Comparison of ENCODE assay signal across 9 mouse cellular contexts in genomic region chr6:72260981-72261682, GRCm38 (mm10). TPM values are rescaled to one million over a fixed set of nuclear protein-coding genes. Genes with fewer than 3 reads are reported as not detected.
A peak's percentile ranks its signal among the peaks of the same experiment; 100 is the strongest.
DNase-seq lines count a peak whose midpoint lies in the region; ATAC-seq and TF ChIP-seq lines count a peak whose summit lies in the region.
"Had no signal": no experiment of that assay in that cellular context is flagged by ENCODE, and none has a peak within 500 bp of the region (broad histone marks: within the 10 kb centered on the region; RNA-seq: fewer than 3 reads in every experiment).

No protein-coding gene starts in this region.

- H3K27me3 ChIP-seq in ES-Bruce4 (ENCODE audit: control insufficient read depth, insufficient read depth, low read length, poor library complexity, severe bottlenecking), result 0 out of 2 replicates have a peak, but pooled peaks cover 2% of the 10 kb centered on the region
- no peaks in the 10 kb centered on the region for H3K27me3 ChIP-seq in forebrain, embryonic 14.5 days (replicated peaks; ENCODE audit: control insufficient read depth, insufficient read depth, low read length)

- no peaks in the 10 kb centered on the region for H3K36me3 ChIP-seq in ES-Bruce4 (ENCODE audit: control insufficient read depth, insufficient read depth, low read length, poor library complexity, severe bottlenecking)
- H3K36me3 ChIP-seq in forebrain, embryonic 14.5 days (ENCODE audit: control insufficient read depth, insufficient read depth, low read length), result no peaks in the 10 kb centered on the region

- peak; percentile 93 for DNase-seq in forebrain, embryonic 14.5 days (ENCODE audit: low spot score)
- DNase-seq in heart, postnatal 25 days (ENCODE audit: low spot score), result peak; percentile 75
- peak; percentile 91 for DNase-seq in layer of hippocampus, adult 11-12 months (ENCODE audit: low spot score)
- DNase-seq in lung, adult 18-20 months, result peak; percentile 86 to 91
- peak; percentile 83 for DNase-seq in testis, postnatal 14 days (ENCODE audit: low spot score)

- intact Hi-C loops in heart, postnatal 25 days (cut with DNase I), result loop anchor here (1.0 to 5.0 kb wide), 3 partner anchors 22 to 334 kb away; no protein-coding TSS in a partner anchor

- peak; percentile 89 for ATAC-seq in cerebellum, adult (ENCODE audit: insufficient number of reproducible peaks, low FRiP score, low TSS enrichment)
- ATAC-seq in forebrain, embryonic 14.5 days, result peak; percentile 94
- peak; percentile 70; the same call in 1 of the 2 replicates for ATAC-seq in neutrophil, adult 5-6 weeks (ENCODE audit: extremely low read depth, insufficient number of reproducible peaks, low FRiP score, poor library complexity, severe bottlenecking)

- WGBS in forebrain, embryonic 14.5 days, result 35% methylated on average over 19 of the region's 19 CpGs

- H3K27ac ChIP-seq in ES-Bruce4 (ENCODE audit: insufficient read depth, low read length), result no peak overlapping the region
- H3K27ac ChIP-seq in forebrain, embryonic 14.5 days (ENCODE audit: low read depth, low read length), result no peak overlapping the region
- H3K27ac ChIP-seq: macrophage had no signal

- H3K9ac ChIP-seq in ES-Bruce4 (ENCODE audit: low read depth, poor library complexity, severe bottlenecking), result no peak overlapping the region
- H3K9ac ChIP-seq in forebrain, embryonic 14.5 days (ENCODE audit: low read length), result no peak overlapping the region

- TF ChIP-seq CTCF in ES-Bruce4 (IDR thresholded peaks at IDR 0.05; ENCODE audit: low read depth, low read length), result peak; percentile 94

- TF ChIP-seq EP300 in ES-Bruce4 (IDR thresholded peaks at IDR 0.05; ENCODE audit: insufficient read depth, low read depth, low read length), result 0 out of 2 replicates have a peak, but pooled peaks have one; percentile 39

- TF ChIP-seq POLR2A in ES-Bruce4 (IDR thresholded peaks at IDR 0.05; ENCODE audit: insufficient read depth, low read length), result no peak

- no peak overlapping the region for H3K4me2 ChIP-seq in forebrain, embryonic 14.5 days (ENCODE audit: low read length)

- no peaks in the 10 kb centered on the region for H3K9me3 ChIP-seq in ES-Bruce4 (replicated peaks; ENCODE audit: control insufficient read depth, insufficient read depth, low read length, poor library complexity, severe bottlenecking)
- no peaks in the 10 kb centered on the region for H3K9me3 ChIP-seq in forebrain, embryonic 14.5 days (replicated peaks; ENCODE audit: control insufficient read depth, low read length)

- no peaks in the 10 kb centered on the region for H3K4me1 ChIP-seq in ES-Bruce4 (ENCODE audit: control insufficient read depth, insufficient read depth, low read length)
- no peaks in the 10 kb centered on the region for H3K4me1 ChIP-seq in forebrain, embryonic 14.5 days (ENCODE audit: control insufficient read depth, insufficient read depth, low read length)

- no peak overlapping the region for H3K4me3 ChIP-seq in ES-Bruce4 (ENCODE audit: low read depth, low read length)
- H3K4me3 ChIP-seq in forebrain, embryonic 14.5 days (ENCODE audit: low read depth, low read length), result no peak overlapping the region

RNA-seq across cellular contexts. Expression of gene Atoh8, which starts 25.8 kb away (rescaled TPM):
- polyA plus RNA-seq in ES-Bruce4 (2011; ENCODE audit: insufficient read depth, insufficient read length, low read depth, missing spikeins), result not detected in 2 replicates
- polyA plus RNA-seq in forebrain, embryonic 14.5 days (2014; fragmentation: Nextera tagmentation; extraction: Ambion mirVana), result 2.2 and 2.5 TPM in 2 replicates
- 10 to 100 TPM in 1 of 2 experiments, 1 to 10 TPM in 1; 6.1 to 12.4 TPM for total RNA-seq in heart, postnatal 25 days (2021)
- total RNA-seq in neutrophil, adult 5-6 weeks (2017), result not detected in 2 replicates
- polyA plus RNA-seq: macrophage had no signal

RNA-seq across cellular contexts. Expression of gene Sftpb, which starts 43.3 kb away (rescaled TPM):
- polyA plus RNA-seq in ES-Bruce4 (2011; ENCODE audit: insufficient read depth, insufficient read length, low read depth, missing spikeins), result not detected in 2 replicates
- polyA plus RNA-seq in forebrain, embryonic 14.5 days (2014; fragmentation: Nextera tagmentation; extraction: Ambion mirVana), result not detected in 2 replicates
- total RNA-seq in heart, postnatal 25 days (2021), result under 1 TPM in 1 of 2 experiments, not detected in 1; 0.45 TPM
- not detected in 2 replicates for total RNA-seq in neutrophil, adult 5-6 weeks (2017)
- polyA plus RNA-seq: macrophage had no signal
